Mouse (Mus musculus): Measurements from ENCODE around the gene Edrf1. TPM values are rescaled to one million over a fixed set of nuclear protein-coding genes. Genes with fewer than 3 reads are reported as not detected.
A peak's percentile ranks its signal among the peaks of the same experiment; 100 is the strongest.
"Not testable (repeated sequence)": the region's sequence is repeated elsewhere in the genome, so short reads cannot be mapped to it uniquely, and the experiment has no call there.

Edrf1 gene
- total and polyA plus RNA-seq, 2 experiments from 2014 or later: 7.3 to 19.4 TPM

DNA sequence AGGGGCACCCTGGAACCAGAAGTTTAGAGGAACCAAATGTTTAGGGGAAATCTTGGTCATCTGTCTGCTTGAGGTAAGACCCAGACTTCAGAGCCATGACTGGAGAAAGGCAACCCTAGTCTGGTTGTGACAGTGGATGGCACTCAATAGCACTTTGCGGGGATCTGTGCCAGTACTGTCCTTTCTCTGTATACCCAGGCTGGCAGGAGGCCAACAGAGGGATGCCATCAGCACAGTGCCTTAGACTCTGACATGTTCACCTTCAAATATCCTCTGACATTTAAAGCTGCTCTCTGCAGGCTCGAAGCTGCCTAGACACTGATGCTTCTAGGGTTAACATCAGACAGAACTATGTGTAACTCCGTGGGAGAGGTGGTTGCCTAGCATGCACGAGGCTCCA is 42.1 kb downstream of the Edrf1 start:
- H3K4me3 ChIP-seq (ENCODE audit: low read depth, low read length): no peak overlapping the region
- no peak for TF ChIP-seq CTCF (IDR thresholded peaks at IDR 0.05; ENCODE audit: low read depth)
- no peak for TF ChIP-seq EP300 (IDR thresholded peaks at IDR 0.05; ENCODE audit: low read depth)
- WGBS: 25% methylated on average over 4 of the region's 4 CpGs
- H3K4me1 ChIP-seq (ENCODE audit: control insufficient read depth, insufficient read depth): peaks cover 4% of the 10 kb centered on the region; the same call in 1 of the 2 replicates
- no peaks in the 10 kb centered on the region for H3K9me3 ChIP-seq (replicated peaks; ENCODE audit: control insufficient read depth, low read length)
- peak; percentile 16 for DNase-seq (ENCODE audit: low spot score)
- H3K27me3 ChIP-seq (ENCODE audit: control insufficient read depth, insufficient read depth, low read length): no peaks in the 10 kb centered on the region
- H3K9ac ChIP-seq (replicated peaks; ENCODE audit: low read depth, low read length): no peak overlapping the region
- 0 out of 2 replicates have a peak, but pooled peaks cover 4% of the 10 kb centered on the region for H3K36me3 ChIP-seq (replicated peaks; ENCODE audit: control insufficient read depth, insufficient read depth, low read length)
- no peak overlapping the region for H3K27ac ChIP-seq (ENCODE audit: low read depth)
- peak; percentile 71 for ATAC-seq (ENCODE audit: insufficient read depth, low read depth)
- H3K4me2 ChIP-seq (ENCODE audit: low read depth, low read length): no peak overlapping the region

DNA sequence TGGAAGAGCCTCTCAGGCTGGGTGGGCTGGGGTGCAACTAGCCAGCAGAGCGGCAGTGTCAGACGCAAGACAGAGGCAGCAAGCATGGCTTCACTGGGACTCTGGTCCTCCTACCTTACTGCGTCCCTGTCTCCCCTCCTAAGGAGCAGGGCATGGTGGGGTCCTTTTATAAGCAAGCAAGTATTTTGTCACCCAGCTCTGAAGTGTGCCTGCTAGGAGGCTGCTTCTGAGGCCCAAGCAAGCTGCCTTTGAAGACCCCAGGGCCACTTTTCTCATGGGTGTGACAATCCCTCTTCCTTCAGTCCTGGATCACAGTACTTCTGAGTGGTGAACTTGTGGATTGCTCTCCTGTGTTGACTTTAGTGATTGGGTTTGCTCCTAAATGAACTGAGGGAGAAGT is 42.6 kb downstream of the Edrf1 start, which contains the start of gene Mmp21:
Gene Mmp21, minus strand, starts transcription at position 101 of the 400 bp plus-strand sequence.
- H3K4me3 ChIP-seq (ENCODE audit: low read depth, low read length): no peak within 1 kb of the TSS
- DNase-seq (ENCODE audit: low spot score) (no peak), ATAC-seq (ENCODE audit: insufficient read depth, low read depth) (no peak)
- no peaks in the 10 kb centered on the region for H3K36me3 ChIP-seq (replicated peaks; ENCODE audit: control insufficient read depth, insufficient read depth, low read length)
- WGBS: 85% methylated on average over 3 of the region's 3 CpGs
- H3K27ac ChIP-seq (ENCODE audit: low read depth): no peak within 1 kb of the TSS
- no peak within 1 kb of the TSS for H3K4me2 ChIP-seq (ENCODE audit: low read depth, low read length)
- H3K9ac ChIP-seq (replicated peaks; ENCODE audit: low read depth, low read length): no peak within 1 kb of the TSS
- no peaks in the 10 kb centered on the region for H3K27me3 ChIP-seq (ENCODE audit: control insufficient read depth, insufficient read depth, low read length)
- H3K9me3 ChIP-seq (replicated peaks; ENCODE audit: control insufficient read depth, low read length): no peaks in the 10 kb centered on the region
- peaks cover 4% of the 10 kb centered on the region; the same call in 1 of the 2 replicates for H3K4me1 ChIP-seq (ENCODE audit: control insufficient read depth, insufficient read depth)
- TF ChIP-seq EP300 (IDR thresholded peaks at IDR 0.05; ENCODE audit: low read depth): no peak
- no peak for TF ChIP-seq CTCF (IDR thresholded peaks at IDR 0.05; ENCODE audit: low read depth)

DNA sequence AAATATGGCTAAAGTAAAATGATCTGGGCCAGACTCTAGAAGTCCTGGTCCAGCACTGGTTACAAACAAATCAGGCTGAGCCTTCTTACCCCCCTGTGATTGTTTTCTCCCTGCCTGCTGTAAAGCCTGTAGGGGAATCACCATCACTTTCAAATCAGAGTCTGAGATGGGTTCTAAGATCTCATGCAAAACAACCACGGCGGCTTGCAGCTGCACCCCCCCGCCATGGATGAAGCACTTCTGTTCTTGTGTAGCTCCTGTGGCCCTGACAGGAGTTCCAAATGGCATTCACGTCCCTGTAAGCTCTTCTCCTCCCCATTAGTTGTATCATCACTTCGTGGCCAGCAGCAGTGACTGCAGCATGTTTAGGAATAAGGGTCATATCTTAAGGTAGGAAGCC is 46.3 kb downstream of the Edrf1 start:
- no peak overlapping the region for H3K4me2 ChIP-seq (ENCODE audit: low read depth, low read length)
- H3K27ac ChIP-seq (ENCODE audit: low read depth): no peak overlapping the region
- H3K36me3 ChIP-seq (replicated peaks; ENCODE audit: control insufficient read depth, insufficient read depth, low read length): peaks cover 11% of the 10 kb centered on the region
- H3K27me3 ChIP-seq (ENCODE audit: control insufficient read depth, insufficient read depth, low read length): no peaks in the 10 kb centered on the region
- H3K9me3 ChIP-seq (replicated peaks; ENCODE audit: control insufficient read depth, low read length): 0 out of 2 replicates have a peak, but pooled peaks cover 4% of the 10 kb centered on the region
- peaks cover 4% of the 10 kb centered on the region; the same call in 1 of the 2 replicates for H3K4me1 ChIP-seq (ENCODE audit: control insufficient read depth, insufficient read depth)
- H3K9ac ChIP-seq (replicated peaks; ENCODE audit: low read depth, low read length): no peak overlapping the region
- no peak for ATAC-seq (ENCODE audit: insufficient read depth, low read depth)
- 74% methylated on average over 5 of the region's 5 CpGs for WGBS
- no peak for DNase-seq (ENCODE audit: low spot score)
- no peak overlapping the region for H3K4me3 ChIP-seq (ENCODE audit: low read depth, low read length)
- TF ChIP-seq CTCF (IDR thresholded peaks at IDR 0.05; ENCODE audit: low read depth) (no peak), EP300 (IDR thresholded peaks at IDR 0.05; ENCODE audit: low read depth) (no peak)

DNA sequence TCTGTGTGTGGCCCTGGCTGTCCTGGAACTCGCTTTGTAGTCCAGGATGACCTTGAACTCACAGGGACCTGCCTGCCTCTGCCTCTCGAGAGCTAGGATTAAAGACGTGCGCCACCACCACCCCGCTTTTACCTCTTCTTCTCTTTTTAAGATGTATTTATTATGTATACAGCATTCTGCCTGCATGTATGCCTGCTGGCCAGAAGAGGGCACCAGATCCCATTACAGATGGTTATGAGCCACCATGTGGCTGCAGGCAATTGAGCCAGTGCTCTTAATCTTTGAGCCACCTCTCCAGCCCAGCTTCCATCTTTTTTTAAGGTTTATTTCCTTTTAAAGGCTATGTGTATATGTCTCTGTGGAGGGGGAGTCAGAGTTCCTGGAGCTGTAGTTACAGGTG is 46.8 kb downstream of the Edrf1 start:
- Histone ChIP-seq H3K27ac (ENCODE audit: low read depth) (no peak overlapping the region), H3K9ac (replicated peaks; ENCODE audit: low read depth, low read length) (no peak overlapping the region), H3K27me3 (ENCODE audit: control insufficient read depth, insufficient read depth, low read length) (no peaks in the 10 kb centered on the region), H3K4me2 (ENCODE audit: low read depth, low read length) (no peak overlapping the region), H3K4me3 (ENCODE audit: low read depth, low read length) (no peak overlapping the region), H3K9me3 (replicated peaks; ENCODE audit: control insufficient read depth, low read length) (0 out of 2 replicates have a peak, but pooled peaks cover 5% of the 10 kb centered on the region), H3K36me3 (replicated peaks; ENCODE audit: control insufficient read depth, insufficient read depth, low read length) (peaks cover 16% of the 10 kb centered on the region), H3K4me1 (ENCODE audit: control insufficient read depth, insufficient read depth) (peaks cover 4% of the 10 kb centered on the region; the same call in 1 of the 2 replicates)
- TF ChIP-seq EP300 (IDR thresholded peaks at IDR 0.05; ENCODE audit: low read depth) (no peak), CTCF (IDR thresholded peaks at IDR 0.05; ENCODE audit: low read depth) (peak; percentile 41; the same call in 1 of the 2 replicates)
- 80% methylated on average over 5 of the region's 5 CpGs for WGBS
- DNase-seq (ENCODE audit: low spot score) (no peak), ATAC-seq (ENCODE audit: insufficient read depth, low read depth) (no peak)

DNA sequence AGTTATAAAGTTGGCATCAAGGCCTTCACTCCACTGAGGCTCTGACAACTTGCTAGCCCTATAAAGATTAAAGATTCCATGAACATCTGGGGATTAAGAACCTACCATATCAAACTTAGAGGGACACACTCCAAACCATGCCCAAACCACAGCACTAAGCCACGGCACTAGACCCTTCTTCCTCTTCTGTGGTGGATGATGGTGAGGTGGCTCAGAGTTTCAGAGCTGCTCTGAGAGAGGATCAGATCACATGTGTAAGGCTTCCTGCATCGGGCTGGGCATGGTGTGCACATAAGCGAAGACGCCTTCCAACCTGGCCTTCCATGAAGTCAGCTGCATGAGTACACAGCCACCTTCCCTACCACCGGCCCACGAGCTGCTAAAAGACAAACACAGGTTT is 47.4 kb downstream of the Edrf1 start:
- Histone ChIP-seq H3K27me3 (ENCODE audit: control insufficient read depth, insufficient read depth, low read length) (no peaks in the 10 kb centered on the region), H3K9ac (replicated peaks; ENCODE audit: low read depth, low read length) (no peak overlapping the region), H3K4me1 (ENCODE audit: control insufficient read depth, insufficient read depth) (peaks cover 2% of the 10 kb centered on the region; the same call in 1 of the 2 replicates), H3K4me2 (ENCODE audit: low read depth, low read length) (no peak overlapping the region), H3K4me3 (ENCODE audit: low read depth, low read length) (no peak overlapping the region), H3K27ac (ENCODE audit: low read depth) (no peak overlapping the region), H3K9me3 (replicated peaks; ENCODE audit: control insufficient read depth, low read length) (0 out of 2 replicates have a peak, but pooled peaks cover 5% of the 10 kb centered on the region), H3K36me3 (replicated peaks; ENCODE audit: control insufficient read depth, insufficient read depth, low read length) (peaks cover 22% of the 10 kb centered on the region)
- ATAC-seq (ENCODE audit: insufficient read depth, low read depth): no peak
- TF ChIP-seq CTCF (IDR thresholded peaks at IDR 0.05; ENCODE audit: low read depth) (no peak), EP300 (IDR thresholded peaks at IDR 0.05; ENCODE audit: low read depth) (no peak)
- DNase-seq (ENCODE audit: low spot score): no peak
- 92% methylated on average over 6 of the region's 6 CpGs for WGBS

DNA sequence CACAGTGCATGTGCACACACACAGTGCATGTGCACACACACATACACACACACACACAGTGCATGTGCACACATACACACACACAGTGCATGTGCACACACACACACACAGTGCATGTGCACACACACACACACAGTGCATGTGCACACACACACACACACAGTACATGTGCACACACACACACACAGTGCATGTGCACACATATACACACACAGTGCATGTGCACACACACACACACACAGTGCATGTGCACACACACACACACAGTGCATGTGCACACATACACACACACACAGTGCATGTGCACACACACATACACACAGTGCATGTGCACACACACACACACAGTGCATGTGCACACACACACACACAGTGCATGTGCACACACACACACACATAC is 48.3 kb downstream of the Edrf1 start:
- H3K36me3 ChIP-seq (replicated peaks; ENCODE audit: control insufficient read depth, insufficient read depth, low read length): peaks cover 31% of the 10 kb centered on the region
- not testable (repeated sequence) for H3K9ac ChIP-seq (replicated peaks; ENCODE audit: low read depth, low read length); H3K27me3 ChIP-seq (ENCODE audit: control insufficient read depth, insufficient read depth, low read length); H3K9me3 ChIP-seq (replicated peaks; ENCODE audit: control insufficient read depth, low read length); ATAC-seq (ENCODE audit: insufficient read depth, low read depth); H3K4me2 ChIP-seq (ENCODE audit: low read depth, low read length); H3K27ac ChIP-seq (ENCODE audit: low read depth); DNase-seq (ENCODE audit: low spot score); H3K4me1 ChIP-seq (ENCODE audit: control insufficient read depth, insufficient read depth); H3K4me3 ChIP-seq (ENCODE audit: low read depth, low read length)
